Mouse (Mus musculus) liver, postnatal 0 days (tissue): ENCODE results near the gene Ccdc171.

Source experiments
- CTCF ChIP-seq: sonication (generic); IDR thresholded peaks from 2 replicates; pipeline ENCODE4 v1.5.1; 2016; ENCODE audit warnings: antibody characterized with exemption, low read depth
- EP300 ChIP-seq: IDR thresholded peaks from 2 replicates; pipeline ENCODE4 v1.6.1; 2016; ENCODE audit warnings: antibody characterized with exemption, low read depth, mild to moderate bottlenecking

DNA sequence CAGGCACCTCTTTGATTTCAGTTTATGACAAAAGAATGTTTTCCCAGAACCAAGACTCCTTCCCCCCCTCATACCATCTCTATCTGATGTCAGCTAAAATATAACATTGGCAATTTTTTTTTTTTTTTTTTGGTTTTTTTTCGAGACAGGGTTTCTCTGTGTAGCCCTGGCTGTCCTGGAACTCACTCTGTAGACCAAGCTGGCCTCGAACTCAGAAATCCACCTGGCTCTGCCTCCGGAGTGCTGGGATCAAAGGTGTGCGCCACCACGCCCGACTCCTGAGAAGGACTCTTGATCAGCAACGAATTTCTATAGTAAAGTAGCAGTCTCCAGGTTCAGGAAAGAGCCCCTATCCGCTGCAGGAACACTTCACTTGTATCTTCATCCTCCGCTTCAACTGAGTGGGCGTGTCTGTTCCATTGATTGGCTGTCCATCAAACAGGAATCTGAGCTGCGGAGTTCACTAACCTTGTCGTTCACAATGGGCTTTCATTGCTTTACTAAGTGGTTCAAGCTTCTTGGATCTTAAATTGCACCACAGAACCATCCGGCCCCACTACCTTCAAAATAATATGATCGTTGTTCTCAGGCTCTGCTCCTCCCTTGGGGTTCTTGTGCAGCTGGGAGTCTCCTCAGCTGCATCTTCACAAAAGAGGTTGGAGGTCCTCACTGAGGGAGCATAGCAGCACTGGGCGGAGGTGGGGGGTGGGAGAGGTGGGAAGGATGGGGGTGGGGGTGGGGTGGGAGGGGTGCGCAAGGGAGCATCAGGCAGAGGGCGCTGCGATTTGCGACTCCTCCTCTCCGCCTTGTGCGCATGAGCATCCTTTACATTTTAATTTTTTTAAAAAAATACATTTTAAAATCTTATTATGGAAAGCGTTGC, 24.9 kb upstream of the Ccdc171 start:
- TF ChIP-seq CTCF (no peak), EP300 (no peak)
